In the genomic region with DNA sequence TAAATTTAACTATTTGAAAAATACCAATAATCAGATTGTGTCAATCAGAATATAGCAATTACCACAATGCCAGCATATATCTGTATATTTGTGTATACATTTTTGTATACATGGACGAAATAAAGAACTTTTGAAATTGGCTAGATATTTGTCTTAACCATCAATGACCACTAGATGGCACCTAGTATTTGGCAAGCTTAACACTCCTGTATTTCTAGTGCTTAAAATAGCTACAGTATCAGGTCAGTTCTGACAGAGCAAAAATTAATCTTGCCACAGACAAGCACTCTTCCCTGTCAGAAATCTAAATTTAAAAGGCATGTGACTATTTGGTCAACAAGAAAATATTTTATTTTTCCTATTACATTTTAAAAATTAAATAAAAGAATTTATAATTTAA, we compare ENCODE assay signal across 8 mouse cellular contexts.
DNase-seq lines count a peak whose midpoint lies in the region; ATAC-seq and TF ChIP-seq lines count a peak whose summit lies in the region.

No protein-coding gene starts in this region.

- H3K4me3 ChIP-seq in lung, embryonic 14.5 days (ENCODE audit: low read depth, low read length), result no peak overlapping the region
- no peak overlapping the region for H3K4me3 ChIP-seq in forebrain, postnatal 0 days (ENCODE audit: low read depth, low read length)
- H3K4me3 ChIP-seq in stomach, postnatal 0 days (ENCODE audit: low read depth, low read length), result no peak overlapping the region

- 10% methylated on average over 1 of the region's 1 CpGs for WGBS in lung, embryonic 14.5 days
- WGBS in forebrain, postnatal 0 days, result 20% methylated on average over 1 of the region's 1 CpGs
- 14% methylated on average over 1 of the region's 1 CpGs for WGBS in stomach, postnatal 0 days

- H3K27ac ChIP-seq in lung, embryonic 14.5 days (ENCODE audit: low read depth), result no peak overlapping the region
- H3K27ac ChIP-seq in forebrain, postnatal 0 days (ENCODE audit: low read depth, low read length), result no peak overlapping the region
- no peak overlapping the region for H3K27ac ChIP-seq in stomach, postnatal 0 days (replicated peaks)

- no peak overlapping the region for H3K4me2 ChIP-seq in lung, embryonic 14.5 days
- H3K4me2 ChIP-seq in forebrain, postnatal 0 days (ENCODE audit: low read depth), result no peak overlapping the region
- H3K4me2 ChIP-seq in stomach, postnatal 0 days (replicated peaks; ENCODE audit: low read depth), result no peak overlapping the region

- TF ChIP-seq CTCF in lung, embryonic 14.5 days (IDR thresholded peaks at IDR 0.05; ENCODE audit: low read depth), result peak; percentile 71
- peak; percentile 70 for TF ChIP-seq CTCF in forebrain, postnatal 0 days (IDR thresholded peaks at IDR 0.05; ENCODE audit: low read depth)
- TF ChIP-seq CTCF in stomach, postnatal 0 days (IDR thresholded peaks at IDR 0.05; ENCODE audit: low read depth), result peak; percentile 79

- intact Hi-C loops in gastrocnemius, postnatal 14 days (cut with DNase I; ENCODE audit: low total_unique reads), result no loop called here

- no peak overlapping the region for H3K9ac ChIP-seq in lung, embryonic 14.5 days
- no peak overlapping the region for H3K9ac ChIP-seq in forebrain, postnatal 0 days
- no peak overlapping the region for H3K9ac ChIP-seq in stomach, postnatal 0 days (ENCODE audit: low read length)

- TF ChIP-seq EP300 in stomach, postnatal 0 days (optimal IDR thresholded peaks at IDR 0.05), result no peak

- DNase-seq in gastrocnemius, adult 18-20 months (ENCODE audit: low spot score), result peak; percentile 48
- DNase-seq in gastrocnemius, postnatal 4 days (ENCODE audit: low spot score in 2 of 2), result no peak
- DNase-seq in lung, embryonic 14.5 days, result peak; percentile 78
- no peak for DNase-seq in lung, postnatal 4 days
- DNase-seq in forebrain, postnatal 0 days, result peak; percentile 29
- no peak for DNase-seq in stomach, postnatal 0 days (ENCODE audit: low spot score)
- DNase-seq in gastrocnemius, postnatal 14 days, result no peak
- no peak for DNase-seq in urinary bladder, postnatal 25 days (ENCODE audit: low spot score)

- no peak for ATAC-seq in lung, embryonic 14.5 days (ENCODE audit: insufficient read depth)
- ATAC-seq in forebrain, postnatal 0 days, result peak; percentile 59; the same call in 1 of the 2 replicates
- no peak for ATAC-seq in stomach, postnatal 0 days (ENCODE audit: low FRiP score, low TSS enrichment)

- H3K36me3 ChIP-seq in lung, embryonic 14.5 days (ENCODE audit: insufficient read depth), result no peaks in the 10 kb centered on the region
- H3K36me3 ChIP-seq in forebrain, postnatal 0 days (ENCODE audit: insufficient read depth), result no peaks in the 10 kb centered on the region
- no peaks in the 10 kb centered on the region for H3K36me3 ChIP-seq in stomach, postnatal 0 days (ENCODE audit: control insufficient read depth, insufficient read depth, low read length)

- no peaks in the 10 kb centered on the region for H3K9me3 ChIP-seq in lung, embryonic 14.5 days (ENCODE audit: low read depth, low read length)
- no peaks in the 10 kb centered on the region for H3K9me3 ChIP-seq in forebrain, postnatal 0 days (ENCODE audit: low read length)
- no peaks in the 10 kb centered on the region for H3K9me3 ChIP-seq in stomach, postnatal 0 days (ENCODE audit: control insufficient read depth, low read length)

- H3K4me1 ChIP-seq in lung, embryonic 14.5 days (ENCODE audit: insufficient read depth), result no peaks in the 10 kb centered on the region
- no peaks in the 10 kb centered on the region for H3K4me1 ChIP-seq in forebrain, postnatal 0 days (ENCODE audit: insufficient read depth)
- no peaks in the 10 kb centered on the region for H3K4me1 ChIP-seq in stomach, postnatal 0 days (replicated peaks; ENCODE audit: control insufficient read depth, insufficient read depth)

- no peaks in the 10 kb centered on the region for H3K27me3 ChIP-seq in lung, embryonic 14.5 days (ENCODE audit: insufficient read depth, low read length)
- no peaks in the 10 kb centered on the region for H3K27me3 ChIP-seq in forebrain, postnatal 0 days (ENCODE audit: insufficient read depth, low read length)
- H3K27me3 ChIP-seq in stomach, postnatal 0 days (ENCODE audit: control insufficient read depth, insufficient read depth, low read length), result no peaks in the 10 kb centered on the region

Comparison
In these comparisons a context has a peak if more than half of its experiments do, and no peak if none do; other contexts are left out.
1. DNase-seq: peak in gastrocnemius, adult 18-20 months (single experiment), lung, embryonic 14.5 days (single experiment) and forebrain, postnatal 0 days (single experiment); none in gastrocnemius, postnatal 4 days (0 of 2), lung, postnatal 4 days (0 of 2), stomach, postnatal 0 days (single experiment), gastrocnemius, postnatal 14 days (single experiment) and urinary bladder, postnatal 25 days (single experiment).
2. Peak in every context shown above with its lines, with median percentiles within 50 percentile points of each other: CTCF ChIP-seq.